Mouse (Mus musculus) lung, embryonic 16.5 days (tissue): ENCODE results near the gene Cox7a2. TPM values are rescaled to one million over a fixed set of nuclear protein-coding genes. Genes with fewer than 3 reads are reported as not detected.

Source experiments
- ATAC-seq: fragments of 200-750 bp; cut with Nextera tagmentation; 2 replicates; pipeline ENCODE4 v1.8.0; 2017; ENCODE audit warnings: low read depth, mild to moderate bottlenecking, moderate library complexity
- H3K27ac ChIP-seq: fragments of 300-500 bp; sonication (generic); 2 replicates; pipeline ENCODE4 v1.5.1; 2014; ENCODE audit warnings: mild to moderate bottlenecking, control low read depth, low read length
- H3K27me3 ChIP-seq: fragments of 300-500 bp; sonication (generic); 2 replicates; pipeline ENCODE4 v1.6.1; 2014; ENCODE audit warnings: low read depth, low read length, mixed read lengths; ENCODE audit not compliant: control insufficient read depth, insufficient read depth
- H3K36me3 ChIP-seq: fragments of 300-500 bp; sonication (generic); 2 replicates; pipeline ENCODE4 v1.6.1; 2014; ENCODE audit warnings: low read length; ENCODE audit not compliant: control insufficient read depth, insufficient read depth
- H3K4me1 ChIP-seq: fragments of 300-500 bp; sonication (generic); replicated peaks from 2 replicates; pipeline ENCODE4 v1.6.1; 2014; ENCODE audit warnings: low read length, mixed read lengths; ENCODE audit not compliant: control insufficient read depth, insufficient read depth
- H3K4me2 ChIP-seq: fragments of 300-500 bp; sonication (generic); 2 replicates; pipeline ENCODE4 v1.6.1; 2014; ENCODE audit warnings: low read depth, low read length, control low read depth
- H3K4me3 ChIP-seq: fragments of 300-500 bp; sonication (generic); 2 replicates; pipeline ENCODE4 v1.5.1; 2014; ENCODE audit warnings: mild to moderate bottlenecking, low read length, control low read depth
- H3K9ac ChIP-seq: fragments of 300-500 bp; sonication (generic); 2 replicates; pipeline ENCODE4 v1.6.1; 2014; ENCODE audit warnings: low read length, control low read depth
- H3K9me3 ChIP-seq: fragments of 300-500 bp; sonication (generic); 2 replicates; pipeline ENCODE4 v1.6.1; 2016; ENCODE audit warnings: low read length; ENCODE audit not compliant: control insufficient read depth
- WGBS: fragments of 180-500 bp; shearing (Covaris S2); extraction: QIAGEN DNeasy Blood & Tissue Kit; methylation state at CpG from one replicate; pipeline ENCODE4 v1.1.7; 2014; 5-methylcytosine and 5-hydroxymethylcytosine counted together
- polyA plus RNA-seq: library from polyadenylated mRNA; unstranded; fragments of >200 nt; fragmentation: Nextera tagmentation; extraction: Ambion mirVana; gene quantifications from 2 replicates; pipeline ENCODE4 v1.2.1, GENCODE M21; 2015

The Cox7a2 gene
- polyA plus RNA-seq, 1 experiment from 2014 or later, result 676 TPM

- Histone ChIP-seq H3K27me3 (peaks cover 15% of the 10 kb centered on the region), H3K9me3 (no peaks in the 10 kb centered on the region), H3K9ac (peak within 1 kb of the TSS; percentile 73), H3K36me3 (no peaks in the 10 kb centered on the region), H3K4me2 (peak within 1 kb of the TSS; percentile 70), H3K4me1 (peaks cover 28% of the 10 kb centered on the region), H3K4me3 (peak within 1 kb of the TSS; percentile 52), H3K27ac (peak within 1 kb of the TSS; percentile 14)
- under 1% methylated on average over 64 of the region's 64 CpGs for WGBS
- peak; percentile 79 for ATAC-seq
These were observed 41.0 kb downstream of the Cox7a2 start, which contains the start of gene Col12a1 for GRCm38 (mm10) chr9:79718481-79719370. Gene Col12a1 (minus strand): TSS chr9:79718831.

DNA sequence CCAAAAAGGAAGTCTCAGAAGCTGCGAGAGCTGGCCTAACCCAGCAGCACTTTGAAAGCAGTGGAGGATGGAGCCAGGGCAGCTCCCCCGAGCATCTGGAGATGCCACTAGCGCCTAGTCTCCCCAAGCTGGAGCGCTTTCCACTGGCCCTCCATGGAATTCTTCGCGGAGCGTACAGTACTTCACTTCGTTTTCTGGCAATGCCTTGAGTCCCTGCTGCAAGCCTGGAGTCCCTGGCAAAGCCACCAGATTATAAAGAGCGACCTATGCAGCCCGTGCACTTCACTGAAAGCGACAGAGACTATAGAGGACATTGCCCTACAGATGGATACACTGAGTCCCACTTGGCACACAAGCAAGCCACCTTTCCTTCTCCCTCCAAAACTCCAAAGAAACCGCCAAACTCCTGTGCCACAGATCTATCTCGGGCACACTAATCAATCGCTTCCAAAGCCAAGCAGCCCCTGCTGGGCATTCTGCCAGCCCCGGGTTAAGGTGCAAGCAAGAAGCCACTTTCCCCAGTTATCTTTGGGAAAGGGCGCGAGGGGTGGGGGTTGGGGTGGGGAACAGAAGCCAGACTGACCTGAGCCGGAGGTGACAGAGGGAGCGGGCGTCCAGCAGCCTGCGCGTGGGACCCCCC, 41.7 kb downstream of the Cox7a2 start:
- H3K27ac ChIP-seq, result peak overlapping the region; percentile 14
- H3K4me1 ChIP-seq, result peaks cover 28% of the 10 kb centered on the region
- H3K4me2 ChIP-seq, result peak overlapping the region; percentile 70
- H3K27me3 ChIP-seq, result peaks cover 15% of the 10 kb centered on the region
- peak overlapping the region; percentile 52 for H3K4me3 ChIP-seq
- no peaks in the 10 kb centered on the region for H3K36me3 ChIP-seq
- 3% methylated on average over 22 of the region's 22 CpGs for WGBS
- no peak for ATAC-seq
- peak overlapping the region; percentile 73 for H3K9ac ChIP-seq
- no peaks in the 10 kb centered on the region for H3K9me3 ChIP-seq

GRCm38 (mm10) chr9:79716909-79717835, 42.5 kb downstream of the Cox7a2 start:
- Histone ChIP-seq H3K9me3 (no peaks in the 10 kb centered on the region), H3K27me3 (peaks cover 15% of the 10 kb centered on the region), H3K27ac (0 out of 2 replicates have a peak overlapping the region, but pooled peaks have one; percentile 14), H3K4me1 (peaks cover 28% of the 10 kb centered on the region), H3K4me2 (peak overlapping the region; percentile 70), H3K4me3 (peak overlapping the region; percentile 52), H3K9ac (peak overlapping the region; percentile 73), H3K36me3 (no peaks in the 10 kb centered on the region)
- WGBS, result 8% methylated on average over 23 of the region's 23 CpGs
- no peak for ATAC-seq

- Histone ChIP-seq H3K9ac (peak overlapping the region; percentile 27; the same call in 1 of the 2 replicates), H3K9me3 (no peaks in the 10 kb centered on the region), H3K27ac (no peak overlapping the region), H3K36me3 (no peaks in the 10 kb centered on the region), H3K4me1 (peaks cover 28% of the 10 kb centered on the region), H3K4me3 (peak overlapping the region; percentile 52), H3K27me3 (peaks cover 15% of the 10 kb centered on the region), H3K4me2 (peak overlapping the region; percentile 70)
- no peak for ATAC-seq
- 44% methylated on average over 5 of the region's 5 CpGs for WGBS
These were observed 43.2 kb downstream of the Cox7a2 start for GRCm38 (mm10) chr9:79716496-79716895.

- Histone ChIP-seq H3K9me3 (no peaks in the 10 kb centered on the region), H3K4me1 (peaks cover 24% of the 10 kb centered on the region), H3K36me3 (no peaks in the 10 kb centered on the region), H3K27ac (peak overlapping the region; percentile 48), H3K4me2 (peak overlapping the region; percentile 69), H3K27me3 (peaks cover 3% of the 10 kb centered on the region), H3K4me3 (peak overlapping the region; percentile 36), H3K9ac (peak overlapping the region; percentile 60)
- peak; percentile 45 for ATAC-seq
- WGBS, result 6% methylated on average over 16 of the region's 16 CpGs
These were observed 45.1 kb downstream of the Cox7a2 start for GRCm38 (mm10) chr9:79714471-79715045.

Other genes starting within 250 kb of the Cox7a2 start
- gene Col12a1, start 41.0 kb downstream of the Cox7a2 start, polyA plus RNA-seq, result 16.5 and 18.0 TPM in 2 replicates
- 96.6 and 97.3 TPM in 2 replicates for gene Tmem30a, start 33.6 kb upstream of the Cox7a2 start, polyA plus RNA-seq